Mouse (Mus musculus) kidney, adult 2 months (tissue): ENCODE data around the gene Hpcal1.

Experiments used
- CTCF ChIP-seq: fragments of 200-500 bp; conservative IDR thresholded peaks from 2 replicates; pipeline ENCODE4 v1.5.1; 2011; ENCODE audit warnings: low read depth, mild to moderate bottlenecking, control low read depth, low read length, moderate library complexity, mixed read lengths; ENCODE audit not compliant: insufficient read depth, insufficient read length
- POLR2A ChIP-seq: fragments of 200-500 bp; IDR thresholded peaks from one replicate; pipeline ENCODE4 v1.6.1; 2011; ENCODE audit warnings: low read depth, low read length, control low read depth

GRCm38 (mm10) chr12:17740226-17740625 lies 49.6 kb downstream of the Hpcal1 start:
- TF ChIP-seq CTCF (no peak), POLR2A (no peak)
